Mouse (Mus musculus) yolk sac, embryonic 10.5 days (tissue): ENCODE measurements around the gene Zdbf2.
"Not testable (repeated sequence)": the region's sequence is repeated elsewhere in the genome, so short reads cannot be mapped to it uniquely, and the experiment has no call there.

Source experiments
- DNase-seq: peaks from one replicate; pipeline ENCODE4 v3.0.0-alpha.2; 2017; ENCODE audit warnings: low spot score

Zdbf2 gene

DNA sequence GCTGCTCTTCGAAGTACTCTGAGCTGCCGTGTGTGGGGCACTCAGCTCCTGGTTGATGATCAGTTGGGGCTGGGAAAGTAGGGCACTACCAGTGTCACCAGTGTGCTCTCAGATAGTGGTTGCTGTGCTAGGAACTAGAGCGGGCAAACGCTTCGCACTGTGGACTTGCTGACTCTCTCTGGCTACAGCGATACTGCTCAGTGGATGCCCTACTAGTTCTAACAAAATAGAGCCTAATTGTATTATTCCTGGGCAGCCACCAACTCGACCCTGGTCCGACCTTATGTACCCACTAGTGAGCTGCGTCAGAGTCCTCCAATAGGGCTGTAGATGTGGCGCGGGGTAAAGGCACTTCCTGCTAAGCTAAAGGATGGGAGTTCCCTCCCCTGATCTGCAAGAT, 9.4 kb upstream of the Zdbf2 start:
- DNase-seq = no peak

DNA sequence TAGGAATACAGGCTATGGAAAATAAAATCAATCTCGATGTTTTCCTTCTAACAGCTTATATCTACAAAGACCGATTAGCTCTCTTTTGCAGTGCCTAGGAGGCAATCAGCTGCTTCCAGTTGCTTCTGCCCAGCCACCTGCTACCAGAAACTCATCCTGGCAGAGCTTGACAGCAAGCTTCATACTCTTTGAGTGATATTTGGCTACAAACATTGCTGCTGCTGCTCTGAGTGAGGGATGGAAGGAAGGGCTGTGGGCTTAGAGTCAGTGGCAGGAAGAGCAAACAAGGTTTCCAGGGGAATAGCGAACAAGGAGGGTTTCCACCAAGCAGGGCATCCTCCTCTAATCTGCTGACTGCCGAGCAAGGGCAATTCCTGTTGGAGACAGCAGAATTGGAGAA, 7.6 kb upstream of the Zdbf2 start:
- no peak for DNase-seq

DNA sequence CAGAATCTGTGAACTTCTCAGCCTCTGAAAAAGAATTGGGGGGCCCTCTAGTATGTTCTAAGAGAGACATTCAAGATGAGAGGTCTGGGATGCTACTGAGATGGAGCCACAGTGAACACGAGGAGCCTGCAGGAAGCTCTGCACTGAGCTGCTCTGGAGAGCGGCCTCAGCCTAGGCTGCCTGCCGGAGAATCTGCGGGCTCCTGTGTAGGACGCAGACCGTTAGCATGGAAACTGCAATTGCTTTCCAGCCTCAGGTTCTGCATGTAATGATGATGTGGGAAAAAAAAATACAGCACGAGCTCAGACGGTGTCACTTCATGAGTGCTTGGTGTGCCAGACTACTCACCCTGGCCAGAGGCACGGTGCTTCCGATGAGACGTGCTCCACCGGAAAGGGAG, 6.9 kb upstream of the Zdbf2 start:
- DNase-seq = no peak

DNA sequence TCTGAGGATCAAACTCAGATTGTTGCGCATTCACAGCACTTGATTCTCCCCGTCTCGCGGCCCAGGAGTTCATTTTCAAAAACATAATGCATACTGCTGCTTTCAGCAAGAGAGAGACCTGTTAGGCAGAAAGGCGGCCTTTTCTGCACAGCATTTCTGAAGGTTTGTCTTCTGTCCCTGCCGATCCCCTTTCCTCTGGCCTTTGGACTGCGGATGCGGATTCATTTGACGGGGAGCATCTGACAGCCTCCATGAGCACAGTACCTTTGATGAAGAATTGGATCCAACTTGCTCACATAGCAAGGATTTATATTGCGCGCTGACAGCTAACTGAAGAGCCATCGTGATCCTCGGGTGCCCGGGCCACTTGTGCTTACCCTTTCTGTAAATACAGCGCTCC, 6.3 kb upstream of the Zdbf2 start:
- no peak for DNase-seq

DNA sequence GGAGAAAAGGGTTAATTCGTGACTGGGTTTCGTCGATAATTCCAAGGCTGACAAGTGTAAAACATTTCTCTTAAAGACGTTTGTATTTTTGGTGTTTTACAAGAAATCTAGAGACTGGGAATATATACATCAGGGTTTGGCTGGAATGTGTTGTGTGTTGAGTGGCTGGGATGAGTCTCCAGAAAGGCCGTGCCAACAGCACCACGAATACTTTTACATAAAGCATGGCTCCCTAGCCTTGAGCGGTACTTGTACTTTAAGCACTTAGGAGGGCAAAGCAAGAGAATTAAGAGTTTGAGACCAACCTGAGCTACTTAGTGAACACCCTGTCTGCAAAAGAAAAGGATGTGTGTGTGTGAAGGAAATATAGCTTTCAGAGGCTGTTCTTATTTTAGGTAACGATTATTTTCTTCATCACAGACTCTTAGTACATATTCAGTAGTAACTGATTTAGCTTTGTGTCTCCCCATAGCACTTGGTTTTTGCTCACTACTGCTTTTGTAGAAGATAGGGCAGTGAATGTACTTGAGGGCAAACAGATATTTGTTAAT, 865 bp upstream of the Zdbf2 start:
- no peak for DNase-seq

DNA sequence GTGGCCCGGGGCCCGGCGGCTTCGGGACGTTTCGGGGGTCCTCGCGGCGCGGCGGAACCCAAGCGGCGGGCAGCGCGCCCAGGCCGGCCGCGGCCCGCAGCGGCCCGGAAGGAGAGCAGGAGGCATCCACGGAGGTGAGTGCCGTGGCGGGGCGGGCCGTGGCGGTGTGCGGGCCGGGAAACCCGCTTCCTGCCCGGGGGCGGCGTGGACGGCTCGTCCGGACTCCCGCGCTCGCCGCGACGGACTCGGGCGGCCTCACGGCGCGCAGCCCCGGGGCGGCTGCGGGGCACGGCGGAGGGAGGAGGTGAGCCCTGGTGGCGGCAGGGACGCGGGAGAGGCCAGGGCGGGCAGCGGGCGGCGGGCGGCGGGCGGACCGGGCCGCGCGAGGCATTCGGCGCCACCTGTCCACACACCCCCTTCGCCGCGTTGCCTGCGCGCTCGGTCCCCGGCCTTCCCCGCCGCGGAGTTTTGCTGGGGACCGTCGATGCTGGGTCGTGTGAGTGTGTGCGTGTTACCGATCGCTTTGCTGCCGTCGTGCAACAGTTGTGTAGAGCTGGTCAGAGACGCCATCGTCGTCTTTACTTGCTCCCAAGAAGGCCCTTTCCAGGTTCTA, 380 bp downstream of the Zdbf2 start:
- no peak for DNase-seq

DNA sequence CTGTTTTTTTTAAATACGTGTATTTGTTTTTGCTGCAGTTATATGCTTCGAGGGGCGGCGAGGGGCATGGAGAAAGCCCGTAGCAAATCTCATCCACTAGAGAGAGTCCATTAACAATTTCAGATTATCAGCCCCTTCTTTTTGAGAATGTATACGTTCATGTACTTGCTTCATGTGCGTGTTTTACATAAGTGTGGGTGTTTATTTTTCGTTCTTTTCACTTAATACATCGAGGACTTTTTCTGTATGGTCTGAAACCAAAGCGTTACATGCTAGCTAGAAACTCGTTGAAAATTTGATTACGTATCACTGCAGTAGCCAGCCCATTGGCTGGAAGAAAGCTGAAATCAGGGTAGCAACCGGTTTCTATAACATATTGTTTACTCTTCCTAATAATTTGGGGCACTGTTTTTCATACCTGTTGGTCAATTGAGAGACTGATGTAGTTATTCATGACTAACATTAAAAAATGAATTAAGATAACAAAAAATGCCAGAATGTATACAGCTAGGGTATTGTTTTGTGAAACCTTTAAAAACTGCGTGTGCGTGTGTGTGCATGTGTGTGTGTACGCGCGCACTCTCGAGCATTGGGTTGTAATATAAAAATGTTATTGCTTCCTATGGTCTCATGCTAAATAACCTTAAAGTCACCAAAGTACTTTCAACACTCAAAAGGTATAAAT, 1.1 kb downstream of the Zdbf2 start:
- no peak for DNase-seq

DNA sequence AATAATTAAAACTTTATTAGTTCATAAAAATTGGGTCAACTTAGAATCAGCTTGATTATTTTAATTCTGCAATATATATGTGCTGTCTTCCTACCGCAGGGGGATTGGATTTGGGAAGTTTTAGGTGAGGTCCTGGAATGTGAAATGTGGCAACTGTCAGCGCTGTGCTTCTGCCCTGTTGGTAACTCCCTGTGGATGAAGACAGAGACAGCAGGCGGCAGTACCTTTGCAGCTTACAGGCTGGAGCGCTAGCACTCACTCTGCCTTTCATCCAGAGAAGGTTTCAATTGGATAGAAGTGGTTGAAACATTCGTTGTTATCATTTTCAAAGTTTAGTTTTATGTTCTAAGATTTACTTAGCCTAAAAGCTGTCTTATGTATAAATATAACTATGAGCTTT, 5.0 kb downstream of the Zdbf2 start:
- no peak for DNase-seq

DNA sequence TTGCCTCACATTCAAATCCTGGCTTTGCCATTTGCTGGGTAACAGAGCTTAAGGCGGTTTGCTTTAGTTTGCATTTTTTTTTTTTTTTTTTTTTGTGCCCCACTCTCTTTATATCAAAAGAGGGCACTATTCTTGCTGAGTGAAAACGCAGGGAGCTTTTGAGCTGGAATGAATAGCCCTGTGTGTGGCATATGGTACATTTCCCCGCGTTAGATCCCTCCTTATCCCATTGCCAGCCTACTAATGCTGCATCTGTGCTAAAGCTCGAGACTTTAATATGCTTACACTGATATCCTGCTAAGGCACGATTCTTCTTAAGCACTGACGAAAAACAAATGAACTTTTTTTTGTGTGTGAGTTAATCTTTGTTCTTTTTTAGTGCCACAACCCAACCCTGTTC, 20.9 kb downstream of the Zdbf2 start:
- DNase-seq = no peak

DNA sequence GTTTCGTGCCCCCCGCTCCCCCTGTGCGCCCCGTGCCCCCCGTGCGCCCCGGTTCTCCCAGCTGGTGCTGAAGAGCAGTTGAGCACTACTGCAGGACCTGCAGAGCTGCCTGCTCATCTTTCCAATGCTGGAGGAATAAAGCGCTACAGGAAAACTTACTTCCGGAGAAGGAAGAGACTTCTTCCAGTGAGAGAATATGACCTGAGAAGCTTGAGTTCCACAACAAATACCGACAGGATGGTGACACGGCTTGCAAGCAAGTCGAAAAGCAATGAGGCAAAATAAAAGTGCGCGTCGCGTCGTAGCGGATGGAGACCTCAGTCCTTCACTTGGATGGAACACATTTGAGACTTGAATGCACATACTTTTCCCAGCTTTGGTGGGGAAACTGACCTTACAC, 36.6 kb downstream of the Zdbf2 start:
- no peak for DNase-seq

DNA sequence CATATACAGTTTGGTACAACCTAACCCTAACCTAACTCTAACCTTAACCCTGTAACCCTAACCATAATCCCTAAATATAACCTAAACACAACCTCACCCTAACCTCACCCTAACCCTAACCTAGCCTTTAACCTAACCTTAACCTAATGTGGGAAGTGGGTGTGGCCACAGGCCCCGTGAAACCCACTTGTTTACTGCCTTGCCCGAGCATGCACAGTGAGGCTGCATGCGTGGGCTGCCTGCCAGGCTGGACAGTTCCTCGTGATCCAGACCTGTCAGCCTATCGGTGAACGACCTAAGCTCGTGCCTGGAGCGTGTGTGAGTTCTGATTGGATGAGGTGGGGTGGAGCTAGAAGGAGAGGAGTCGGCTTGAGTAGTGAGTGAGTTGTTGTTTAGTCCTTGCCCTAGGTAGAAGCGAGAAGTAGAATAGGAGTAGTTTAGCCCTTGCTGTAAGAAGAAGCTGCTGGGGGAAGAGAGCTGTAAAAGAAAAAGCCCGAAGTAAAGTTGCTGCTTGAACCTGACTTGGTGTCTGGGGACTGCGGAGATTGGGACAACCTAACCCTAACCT, 50.6 kb downstream of the Zdbf2 start:
- not testable (repeated sequence) for DNase-seq
